Mouse (Mus musculus) CH12.LX (cell line): ENCODE measurements around the gene Slc9a9.

Experiments
- BHLHE40 ChIP-seq: IDR thresholded peaks from 2 replicates; pipeline ENCODE4 v1.6.1; 2011; ENCODE audit warnings: mild to moderate bottlenecking, low read depth, low read length, improper control_type of control experiment
- CTCF ChIP-seq, 2 experiments: IDR thresholded peaks in 1 of 2; conservative IDR thresholded peaks in 1 of 2; 2 replicates each; pipeline ENCODE4 v1.5.1; 2011 to 2012; ENCODE audit warnings: low read depth in 2 of 2, low read length in 2 of 2, improper control_type of control experiment in 1 of 2, inconsistent platforms in 1 of 2, mild to moderate bottlenecking in 1 of 2, moderate library complexity in 1 of 2
- ELF1 ChIP-seq: IDR thresholded peaks from 2 replicates; pipeline ENCODE4 v1.6.1; 2014; ENCODE audit warnings: low read depth, mild to moderate bottlenecking, inconsistent platforms, low read length, improper control_type of control experiment
- EP300 ChIP-seq: IDR thresholded peaks from 2 replicates; pipeline ENCODE4 v1.6.1; 2011; ENCODE audit warnings: low read length, improper control_type of control experiment
- HCFC1 ChIP-seq: IDR thresholded peaks from 2 replicates; pipeline ENCODE4 v1.6.1; 2012; ENCODE audit warnings: low read depth, mild to moderate bottlenecking, inconsistent platforms, low read length, improper control_type of control experiment
- JUN ChIP-seq: IDR thresholded peaks from 2 replicates; pipeline ENCODE4 v1.6.1; 2011; ENCODE audit warnings: low read depth, mild to moderate bottlenecking, low read length, improper control_type of control experiment, moderate library complexity; ENCODE audit not compliant: insufficient read depth
- MEF2A ChIP-seq: IDR thresholded peaks from 2 replicates; pipeline ENCODE4 v1.6.1; 2014; ENCODE audit warnings: low read depth, mild to moderate bottlenecking, inconsistent platforms, low read length, improper control_type of control experiment, borderline replicate concordance
- NRF1 ChIP-seq: IDR thresholded peaks from 2 replicates; pipeline ENCODE4 v1.6.1; 2014; ENCODE audit warnings: low read depth, mild to moderate bottlenecking, inconsistent platforms, low read length, improper control_type of control experiment, moderate library complexity
- POLR2A ChIP-seq: IDR thresholded peaks from 2 replicates; pipeline ENCODE4 v1.6.1; 2011; ENCODE audit warnings: low read depth, mild to moderate bottlenecking, improper control_type of control experiment, low read length
- SIN3A ChIP-seq: IDR thresholded peaks from 2 replicates; pipeline ENCODE4 v1.6.1; 2012; ENCODE audit warnings: low read length, improper control_type of control experiment, inconsistent platforms
- ZC3H11A ChIP-seq: IDR thresholded peaks from 2 replicates; pipeline ENCODE4 v1.6.1; 2012; ENCODE audit warnings: low read depth, mild to moderate bottlenecking, inconsistent platforms, low read length, improper control_type of control experiment
- ZKSCAN1 ChIP-seq: IDR thresholded peaks from 2 replicates; pipeline ENCODE4 v1.6.1; 2012; ENCODE audit warnings: low read depth, inconsistent platforms, low read length, improper control_type of control experiment, borderline replicate concordance
- ZNF384 ChIP-seq: IDR thresholded peaks from 2 replicates; pipeline ENCODE4 v1.6.1; 2012; ENCODE audit warnings: low read depth, low read length, improper control_type of control experiment, inconsistent platforms

DNA sequence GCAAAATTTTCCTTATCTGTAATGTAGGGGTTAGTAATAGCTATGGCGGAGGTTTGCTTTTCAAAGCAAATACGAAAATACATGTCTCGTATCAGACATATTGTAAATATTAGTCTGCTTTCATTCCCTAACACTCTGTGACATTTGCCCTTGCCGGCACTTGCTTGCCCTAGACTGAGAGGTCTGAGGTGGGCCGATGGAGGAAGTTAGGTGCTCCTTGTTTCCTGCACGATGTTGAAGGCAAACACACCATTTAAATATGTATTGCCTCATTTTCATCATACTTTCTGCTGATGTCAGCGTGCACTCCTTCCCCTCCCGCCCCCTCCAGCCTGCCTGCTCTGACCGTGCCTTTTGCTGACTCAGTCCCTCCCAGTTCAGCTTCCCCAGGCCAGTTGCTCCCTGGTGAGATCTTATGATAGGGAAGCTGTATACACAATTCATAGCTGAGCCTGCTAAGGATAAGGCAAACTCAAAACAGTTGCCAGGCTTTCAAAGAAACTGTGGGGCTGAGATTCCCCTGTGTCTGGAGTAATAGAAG is 26.9 kb downstream of the Slc9a9 start:
- no peak for TF ChIP-seq POLR2A
- TF ChIP-seq ZKSCAN1, result no peak
- TF ChIP-seq ZNF384, result no peak
- TF ChIP-seq HCFC1, result no peak
- TF ChIP-seq BHLHE40, result no peak
- TF ChIP-seq CTCF (conservative IDR thresholded peaks at IDR 0.05 in 1 of 2, IDR thresholded peaks at IDR 0.05 in 1 of 2; ENCODE audit: low read depth in 2 of 2, low read length in 2 of 2), result no peak
- TF ChIP-seq MEF2A, result no peak
- no peak for TF ChIP-seq ELF1
- no peak for TF ChIP-seq NRF1
- no peak for TF ChIP-seq EP300
- TF ChIP-seq SIN3A, result no peak
- TF ChIP-seq ZC3H11A, result no peak
- no peak for TF ChIP-seq JUN
